Mouse (Mus musculus): ENCODE measurements at regions not wholly inside any gene's neighbourhood (a gene's known extent, or its start where the extent isn't known, plus 50 kb on each side); places are given as distances from the start of the nearest gene placed in this dataset.

- DNase-seq: no peak
Measured at GRCm38 (mm10) chr3:120217710-120218109, 433.4 kb upstream of the Ptbp2 start.

- no peak for DNase-seq
Measured at GRCm38 (mm10) chr3:120214616-120215250, 430.5 kb upstream of the Ptbp2 start.

GRCm38 (mm10) chr3:120199403-120199802, 415.1 kb upstream of the Ptbp2 start:
- DNase-seq: no peak

- peak; percentile 37 to 40 for DNase-seq
Measured at GRCm38 (mm10) chr3:120194501-120194900, 410.2 kb upstream of the Ptbp2 start.

- DNase-seq: peak; percentile 38 to 75
Measured at GRCm38 (mm10) chr3:120192439-120193326, 408.4 kb upstream of the Ptbp2 start.

- DNase-seq: no peak
Measured at GRCm38 (mm10) chr3:120189606-120190005, 405.3 kb upstream of the Ptbp2 start.

- no peak for DNase-seq
Measured at GRCm38 (mm10) chr3:120180931-120181610, 396.8 kb upstream of the Ptbp2 start.

- no peak for DNase-seq
Measured at GRCm38 (mm10) chr3:120175632-120176031, 391.4 kb upstream of the Ptbp2 start.

Measured in kidney, postnatal 25 days (tissue).